Mouse (Mus musculus): ENCODE results near the gene Tada2a. TPM values are rescaled to one million over a fixed set of nuclear protein-coding genes. Genes with fewer than 3 reads are reported as not detected.

Gene Tada2a
- total and polyA plus RNA-seq, 3 experiments = 4.6 to 6.4 (median 6.2) TPM

DNA sequence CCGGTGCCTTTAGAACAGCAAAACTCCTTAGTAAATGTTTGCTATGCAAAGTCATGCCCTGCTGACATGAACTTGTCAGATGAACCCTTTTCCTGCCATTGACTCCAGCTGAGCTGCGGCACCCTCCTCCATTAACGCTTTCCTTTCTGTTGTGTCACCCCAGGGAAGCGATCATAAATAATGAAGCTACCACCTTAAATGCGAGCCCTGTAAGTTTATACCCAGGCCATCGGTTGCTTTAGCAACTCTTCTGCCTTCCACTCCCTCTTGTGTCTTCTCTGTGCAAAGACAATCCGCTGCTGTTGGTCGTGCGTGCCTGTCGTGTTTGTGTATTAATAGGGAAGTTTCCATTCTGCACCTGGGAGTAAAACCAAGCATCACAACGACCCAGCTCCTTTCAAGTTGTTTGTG is 63.3 kb downstream of the Tada2a start:
- DNase-seq = no peak
- H3K4me1 ChIP-seq (ENCODE audit: control insufficient read depth, insufficient read depth, low read length) = no peaks in the 10 kb centered on the region
- no peaks in the 10 kb centered on the region for H3K36me3 ChIP-seq (ENCODE audit: control insufficient read depth, insufficient read depth, low read length)
- no peak overlapping the region for H3K4me3 ChIP-seq
- H3K27ac ChIP-seq = no peak overlapping the region
- TF ChIP-seq EP300 (IDR thresholded peaks at IDR 0.05; ENCODE audit: insufficient read depth, low read depth, low read length) (no peak), CTCF (IDR thresholded peaks at IDR 0.05) (peak; percentile 51), POLR2A (IDR thresholded peaks at IDR 0.05; ENCODE audit: insufficient read depth, low read depth, low read length) (no peak)
- 10% methylated on average over 11 of the region's 11 CpGs for WGBS
- no peak overlapping the region for H3K9ac ChIP-seq (ENCODE audit: low read depth, low read length)
- no peaks in the 10 kb centered on the region for H3K79me2 ChIP-seq (replicated peaks; ENCODE audit: control insufficient read depth, insufficient read depth, low read length)
- H3K27me3 ChIP-seq (ENCODE audit: control insufficient read depth, insufficient read depth, low read length) = peaks cover 2% of the 10 kb centered on the region; the same call in 1 of the 2 replicates
- intact Hi-C loops (cut with DNase I) = loop anchor here (5.0 kb wide), 1 partner anchor 61 kb away; the partner anchor contains the start of genes Acaca and Tada2a

DNA sequence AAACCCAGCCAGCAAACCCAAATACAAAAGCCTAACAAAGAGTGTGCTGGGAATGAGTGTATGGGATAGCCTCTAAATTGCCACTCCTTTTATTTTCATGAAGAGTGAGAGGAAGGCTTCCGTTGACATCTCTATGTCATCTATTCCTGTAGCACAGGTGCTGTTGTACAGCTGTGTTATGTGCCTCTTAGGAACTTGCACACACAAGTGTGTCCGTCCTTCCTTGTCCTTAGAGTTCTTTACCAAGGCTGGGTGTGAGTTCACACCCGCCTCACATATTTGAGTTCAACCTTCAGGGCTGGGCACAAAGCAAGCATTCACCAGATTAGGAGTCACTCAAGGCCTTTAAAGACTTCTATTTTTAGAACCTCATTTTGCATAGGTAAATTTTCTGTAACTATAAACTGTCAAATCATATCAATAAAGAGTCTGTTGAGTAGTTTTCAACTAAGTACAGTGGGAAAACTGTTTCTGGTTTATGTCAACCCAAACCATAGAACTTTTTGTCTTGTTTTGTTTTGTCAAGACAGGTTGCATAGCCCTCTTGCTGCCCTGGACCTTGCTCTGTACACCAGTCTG is 65.7 kb downstream of the Tada2a start:
- no peak for TF ChIP-seq EP300 (IDR thresholded peaks at IDR 0.05; ENCODE audit: insufficient read depth, low read depth, low read length)
- TF ChIP-seq CTCF (IDR thresholded peaks at IDR 0.05) = no peak
- TF ChIP-seq POLR2A (IDR thresholded peaks at IDR 0.05; ENCODE audit: insufficient read depth, low read depth, low read length) = no peak
- Histone ChIP-seq H3K36me3 (ENCODE audit: control insufficient read depth, insufficient read depth, low read length) (no peaks in the 10 kb centered on the region), H3K9ac (ENCODE audit: low read depth, low read length) (no peak overlapping the region), H3K4me3 (no peak overlapping the region), H3K79me2 (replicated peaks; ENCODE audit: control insufficient read depth, insufficient read depth, low read length) (no peaks in the 10 kb centered on the region), H3K27me3 (ENCODE audit: control insufficient read depth, insufficient read depth, low read length) (0 out of 2 replicates have a peak, but pooled peaks cover 2% of the 10 kb centered on the region), H3K4me1 (ENCODE audit: control insufficient read depth, insufficient read depth, low read length) (no peaks in the 10 kb centered on the region), H3K27ac (no peak overlapping the region)
- intact Hi-C loops (cut with DNase I) = no loop called here
- 95% methylated on average over 3 of the region's 3 CpGs for WGBS
- no peak for DNase-seq

DNA sequence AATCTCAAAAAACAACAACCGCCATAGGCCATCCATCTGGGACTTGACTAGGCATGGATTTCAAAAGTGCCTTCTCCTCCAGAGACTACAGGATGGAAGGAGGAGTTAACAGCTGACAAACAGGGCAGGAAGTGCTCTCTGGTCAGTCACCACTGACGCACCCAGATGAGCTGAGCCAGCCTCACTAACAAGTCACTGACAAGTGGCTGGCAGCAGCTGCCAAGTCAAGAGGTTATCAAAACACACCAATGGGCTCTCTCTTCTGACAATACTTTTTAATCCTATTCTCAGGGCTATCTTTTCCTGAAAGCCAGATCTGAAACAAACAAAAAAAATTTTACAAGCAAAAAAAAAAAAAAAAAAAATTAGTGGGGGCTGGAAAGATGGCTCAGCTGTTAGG is 66.6 kb downstream of the Tada2a start:
- TF ChIP-seq EP300 (IDR thresholded peaks at IDR 0.05; ENCODE audit: insufficient read depth, low read depth, low read length) (no peak), POLR2A (IDR thresholded peaks at IDR 0.05; ENCODE audit: insufficient read depth, low read depth, low read length) (no peak), CTCF (IDR thresholded peaks at IDR 0.05) (no peak)
- Histone ChIP-seq H3K27me3 (ENCODE audit: control insufficient read depth, insufficient read depth, low read length) (no peaks in the 10 kb centered on the region), H3K79me2 (replicated peaks; ENCODE audit: control insufficient read depth, insufficient read depth, low read length) (no peaks in the 10 kb centered on the region), H3K4me3 (no peak overlapping the region), H3K36me3 (ENCODE audit: control insufficient read depth, insufficient read depth, low read length) (no peaks in the 10 kb centered on the region), H3K9ac (ENCODE audit: low read depth, low read length) (no peak overlapping the region), H3K4me1 (ENCODE audit: control insufficient read depth, insufficient read depth, low read length) (no peaks in the 10 kb centered on the region), H3K27ac (no peak overlapping the region)
- DNase-seq = peak in 1 of 2 experiments; percentile 27
- 41% methylated on average over 2 of the region's 2 CpGs for WGBS
- intact Hi-C loops (cut with DNase I) = no loop called here

DNA sequence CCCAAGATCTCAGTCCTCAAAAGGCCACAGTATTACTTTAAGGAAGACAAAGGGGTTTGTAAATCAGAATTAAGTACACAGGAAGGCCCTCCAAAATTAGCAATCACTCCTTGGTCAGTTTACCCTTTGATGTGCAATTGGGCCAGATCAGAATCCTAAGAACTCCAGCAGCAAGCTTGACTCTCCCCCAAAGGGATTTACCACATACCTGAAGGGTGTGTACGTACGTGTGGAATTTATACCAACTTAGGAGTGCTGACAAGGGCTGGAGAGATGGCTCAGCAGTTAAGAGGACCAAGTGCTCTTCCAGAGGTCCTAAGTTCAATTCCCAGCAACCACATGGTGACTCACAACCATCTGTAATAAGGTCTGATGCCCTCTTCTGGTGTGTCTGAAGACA is 67.5 kb downstream of the Tada2a start:
- WGBS = 94% methylated on average over 2 of the region's 2 CpGs
- no peaks in the 10 kb centered on the region for H3K4me1 ChIP-seq (ENCODE audit: control insufficient read depth, insufficient read depth, low read length)
- no peak for TF ChIP-seq EP300 (IDR thresholded peaks at IDR 0.05; ENCODE audit: insufficient read depth, low read depth, low read length)
- no peak for TF ChIP-seq CTCF (IDR thresholded peaks at IDR 0.05)
- no peak for TF ChIP-seq POLR2A (IDR thresholded peaks at IDR 0.05; ENCODE audit: insufficient read depth, low read depth, low read length)
- intact Hi-C loops (cut with DNase I) = no loop called here
- H3K27me3 ChIP-seq (ENCODE audit: control insufficient read depth, insufficient read depth, low read length) = no peaks in the 10 kb centered on the region
- DNase-seq = no peak
- no peak overlapping the region for H3K9ac ChIP-seq (ENCODE audit: low read depth, low read length)
- no peak overlapping the region for H3K27ac ChIP-seq
- no peaks in the 10 kb centered on the region for H3K36me3 ChIP-seq (ENCODE audit: control insufficient read depth, insufficient read depth, low read length)
- no peaks in the 10 kb centered on the region for H3K79me2 ChIP-seq (replicated peaks; ENCODE audit: control insufficient read depth, insufficient read depth, low read length)
- no peak overlapping the region for H3K4me3 ChIP-seq

DNA sequence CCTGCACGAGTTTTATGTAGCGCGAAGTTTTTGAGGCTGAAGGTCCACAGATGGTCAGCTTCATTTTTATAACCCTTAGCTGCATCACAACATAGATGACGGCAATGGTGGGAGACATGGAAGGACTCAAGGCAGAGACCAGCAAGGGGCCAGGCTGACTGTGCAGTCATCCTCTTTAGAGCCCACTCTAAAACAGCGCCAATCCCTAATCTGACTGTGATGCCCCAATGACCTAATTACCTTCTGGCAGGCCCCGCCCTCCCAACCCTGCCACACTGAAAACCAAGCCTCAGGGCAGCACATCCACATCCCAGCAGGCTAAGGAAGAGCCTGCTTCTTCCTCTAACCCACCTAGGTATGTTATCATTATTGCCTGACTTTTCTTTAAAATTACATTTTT is 68.8 kb downstream of the Tada2a start:
- no peak overlapping the region for H3K9ac ChIP-seq (ENCODE audit: low read depth, low read length)
- intact Hi-C loops (cut with DNase I) = no loop called here
- no peaks in the 10 kb centered on the region for H3K36me3 ChIP-seq (ENCODE audit: control insufficient read depth, insufficient read depth, low read length)
- no peak overlapping the region for H3K27ac ChIP-seq
- WGBS = 84% methylated on average over 6 of the region's 6 CpGs
- H3K4me1 ChIP-seq (ENCODE audit: control insufficient read depth, insufficient read depth, low read length) = no peaks in the 10 kb centered on the region
- TF ChIP-seq EP300 (IDR thresholded peaks at IDR 0.05; ENCODE audit: insufficient read depth, low read depth, low read length) (no peak), CTCF (IDR thresholded peaks at IDR 0.05) (no peak), POLR2A (IDR thresholded peaks at IDR 0.05; ENCODE audit: insufficient read depth, low read depth, low read length) (no peak)
- DNase-seq = no peak
- no peaks in the 10 kb centered on the region for H3K79me2 ChIP-seq (replicated peaks; ENCODE audit: control insufficient read depth, insufficient read depth, low read length)
- H3K27me3 ChIP-seq (ENCODE audit: control insufficient read depth, insufficient read depth, low read length) = no peaks in the 10 kb centered on the region
- no peak overlapping the region for H3K4me3 ChIP-seq

DNA sequence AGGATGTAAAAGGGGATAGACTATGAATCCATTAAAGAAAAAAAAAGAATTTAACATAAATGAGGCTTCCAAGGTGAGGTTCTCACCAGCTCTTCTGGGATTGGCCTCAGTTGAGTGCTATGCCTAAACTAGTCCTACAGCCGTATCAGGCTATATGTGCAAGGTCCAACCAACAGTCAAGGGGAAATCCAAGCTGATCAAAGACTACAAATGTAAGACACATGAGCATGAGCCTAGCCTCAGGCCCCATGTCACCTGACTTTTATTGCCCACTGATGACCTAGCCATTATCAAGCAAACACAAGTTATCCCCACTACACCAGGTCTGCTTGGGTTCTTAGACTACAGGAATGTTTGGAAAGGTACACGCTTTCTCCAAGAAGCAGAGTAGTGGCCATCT is 69.6 kb downstream of the Tada2a start:
- Histone ChIP-seq H3K4me1 (ENCODE audit: control insufficient read depth, insufficient read depth, low read length) (no peaks in the 10 kb centered on the region), H3K27ac (no peak overlapping the region), H3K4me3 (no peak overlapping the region), H3K27me3 (ENCODE audit: control insufficient read depth, insufficient read depth, low read length) (no peaks in the 10 kb centered on the region), H3K79me2 (replicated peaks; ENCODE audit: control insufficient read depth, insufficient read depth, low read length) (no peaks in the 10 kb centered on the region), H3K9ac (ENCODE audit: low read depth, low read length) (no peak overlapping the region), H3K36me3 (ENCODE audit: control insufficient read depth, insufficient read depth, low read length) (no peaks in the 10 kb centered on the region)
- no peak for DNase-seq
- WGBS = 93% methylated on average over 2 of the region's 2 CpGs
- TF ChIP-seq POLR2A (IDR thresholded peaks at IDR 0.05; ENCODE audit: insufficient read depth, low read depth, low read length) = no peak
- no peak for TF ChIP-seq CTCF (IDR thresholded peaks at IDR 0.05)
- no peak for TF ChIP-seq EP300 (IDR thresholded peaks at IDR 0.05; ENCODE audit: insufficient read depth, low read depth, low read length)
- intact Hi-C loops (cut with DNase I) = no loop called here
